Mouse (Mus musculus): ENCODE results near the gene Tmem131. TPM values are rescaled to one million over a fixed set of nuclear protein-coding genes. Genes with fewer than 3 reads are reported as not detected.
"Not testable (repeated sequence)": the region's sequence is repeated elsewhere in the genome, so short reads cannot be mapped to it uniquely, and the experiment has no call there.

Gene Tmem131
- total RNA-seq, 2 experiments from 2014 or later = 44.4 to 58.3 TPM

DNA sequence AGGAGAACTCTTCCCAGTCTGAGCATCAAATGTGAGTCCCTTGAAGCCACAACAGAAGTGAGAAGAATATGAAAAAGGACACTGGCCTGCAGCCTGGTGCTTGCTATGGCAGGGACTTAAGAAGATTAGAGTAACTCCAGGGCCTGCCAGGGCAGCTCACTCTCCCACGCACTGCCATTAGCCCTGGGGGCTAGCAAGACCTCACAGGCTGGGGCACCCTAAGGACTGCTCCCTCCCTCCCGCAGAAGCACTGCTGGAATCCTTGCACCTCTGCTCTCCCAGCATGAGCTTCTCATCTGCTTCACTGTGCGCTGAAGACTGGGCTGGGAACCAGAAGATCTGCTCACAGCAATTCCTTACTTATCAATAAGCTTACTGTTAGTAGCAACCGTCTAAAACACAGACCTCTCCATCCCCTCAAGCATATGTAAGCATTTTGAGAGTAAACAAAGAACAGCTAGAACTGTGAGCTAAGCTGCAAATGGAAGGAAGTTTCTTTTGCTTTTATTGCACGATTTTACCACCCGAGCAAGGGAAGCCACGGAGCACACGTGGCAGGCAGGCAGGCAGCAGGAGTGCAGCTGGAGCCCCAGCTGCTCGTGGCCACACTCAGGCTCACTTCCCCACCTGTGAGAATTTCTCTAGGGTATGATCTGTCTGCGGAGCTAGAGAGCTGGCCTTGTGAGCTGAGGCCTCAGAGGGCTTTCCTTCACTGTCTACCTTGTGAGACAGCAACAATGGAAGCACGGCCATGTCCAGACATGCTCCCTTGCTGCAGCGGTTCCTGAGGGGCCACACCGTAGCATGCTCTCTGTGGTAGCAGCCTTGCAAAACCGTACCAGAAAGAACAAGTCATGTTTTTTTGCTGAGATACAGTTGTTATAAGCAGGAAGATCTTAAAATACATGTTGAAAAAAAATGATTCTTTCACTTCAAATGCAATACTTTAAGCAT, 112.3 kb downstream of the Tmem131 start:
- DNase-seq = no peak

DNA sequence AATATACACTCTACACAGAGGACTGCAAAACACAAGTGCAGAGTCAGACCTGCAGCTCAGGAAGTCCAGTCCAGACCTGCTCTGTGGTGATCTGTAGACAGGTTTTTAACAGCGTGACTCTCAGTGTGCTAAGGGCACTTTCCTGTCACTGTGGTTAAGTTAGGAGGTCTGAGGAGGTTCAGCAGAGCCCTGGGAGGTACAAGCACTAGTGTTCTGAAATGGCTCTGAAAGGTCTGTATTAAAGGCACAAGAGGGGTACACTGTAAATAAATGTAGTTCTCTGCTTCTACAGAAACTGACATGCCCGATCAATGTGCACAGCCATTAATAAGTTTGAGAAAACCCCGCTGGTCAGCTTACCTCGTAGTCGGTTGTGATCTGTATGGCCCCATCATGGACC, 119.1 kb downstream of the Tmem131 start:
- no peak for DNase-seq

GRCm38 (mm10) chr1:36821918-36822317, 121.5 kb downstream of the Tmem131 start:
- not testable (repeated sequence) for DNase-seq

GRCm38 (mm10) chr1:36815166-36815565, 128.3 kb downstream of the Tmem131 start:
- no peak for DNase-seq

DNA sequence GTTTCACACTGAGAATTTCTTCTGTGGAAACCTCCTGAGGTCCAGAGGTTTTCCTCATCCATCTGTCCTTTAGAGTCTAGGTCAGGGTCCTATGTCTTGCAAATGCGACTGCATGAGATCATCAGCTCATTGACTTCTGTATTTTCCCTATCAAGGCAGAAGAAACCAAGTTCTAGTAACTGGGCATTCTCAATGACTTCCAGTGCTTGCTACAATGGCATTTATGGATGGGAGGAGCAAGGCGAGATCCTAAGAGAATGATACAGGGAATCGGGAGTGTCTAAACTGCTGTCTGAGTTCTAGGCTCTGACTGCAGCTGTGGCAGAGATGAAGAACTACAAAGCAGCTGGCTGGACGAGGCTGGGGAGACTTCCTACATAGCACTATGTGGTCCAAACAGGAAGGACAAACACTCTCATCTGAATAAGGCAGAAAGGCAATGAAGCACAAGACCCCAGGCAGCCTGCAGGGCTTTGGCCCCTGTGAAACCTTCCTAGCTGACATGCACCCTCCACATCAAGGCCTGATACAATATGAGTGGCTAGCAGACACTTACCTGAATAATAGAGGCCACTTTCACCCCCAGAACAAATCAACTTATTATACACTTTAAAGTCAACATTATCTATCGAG, 129.1 kb downstream of the Tmem131 start:
- no peak for DNase-seq

GRCm38 (mm10) chr1:36813415-36813814, 130.1 kb downstream of the Tmem131 start:
- no peak for DNase-seq

- no peak for DNase-seq
These were observed 131.7 kb downstream of the Tmem131 start for GRCm38 (mm10) chr1:36811806-36812205.

- DNase-seq = no peak
These were observed 135.5 kb downstream of the Tmem131 start for GRCm38 (mm10) chr1:36807782-36808565.

GRCm38 (mm10) chr1:36807086-36807485, 136.4 kb downstream of the Tmem131 start:
- DNase-seq = no peak

GRCm38 (mm10) chr1:36806181-36806905, 137.1 kb downstream of the Tmem131 start:
- DNase-seq = no peak

DNA sequence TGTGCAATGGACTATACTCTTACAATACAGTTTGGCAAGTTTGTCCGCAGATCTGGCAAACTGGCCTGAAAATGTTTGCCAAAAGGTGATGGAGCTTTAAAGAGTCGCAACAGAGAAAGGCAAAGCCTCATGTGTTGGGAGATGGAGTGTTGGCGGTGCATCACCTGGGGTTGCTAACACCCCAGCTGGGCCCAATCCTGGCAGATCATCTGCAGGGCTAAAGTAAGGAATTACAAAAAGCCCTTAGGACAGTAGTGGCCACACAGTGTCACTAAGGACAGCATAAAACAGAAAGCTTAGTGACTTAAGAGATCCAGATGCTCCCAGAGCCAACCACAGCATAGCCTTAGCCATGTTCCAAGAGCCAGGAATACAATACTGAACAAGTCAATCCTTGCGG, 138.6 kb downstream of the Tmem131 start:
- DNase-seq = no peak

DNA sequence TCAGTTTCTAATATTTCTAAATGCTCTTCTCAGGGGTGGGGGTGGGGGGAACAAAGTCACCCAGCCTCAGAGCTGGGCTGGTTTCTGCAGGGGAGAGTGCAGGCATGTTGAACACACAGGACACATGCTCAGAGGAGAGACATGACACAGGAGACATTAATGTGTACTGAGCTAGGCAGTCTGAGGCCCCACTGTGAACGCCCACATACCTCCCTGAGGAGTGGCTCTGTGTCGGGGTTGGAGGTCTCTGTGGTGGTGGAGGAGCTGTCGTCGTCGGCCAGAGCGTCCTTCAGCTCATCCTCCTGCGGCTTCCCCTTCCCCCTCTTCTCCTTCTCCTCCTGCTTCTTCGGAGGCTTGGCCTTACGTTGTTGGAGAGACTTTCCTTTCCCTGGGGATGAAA, 139.2 kb downstream of the Tmem131 start:
- DNase-seq = no peak

DNA sequence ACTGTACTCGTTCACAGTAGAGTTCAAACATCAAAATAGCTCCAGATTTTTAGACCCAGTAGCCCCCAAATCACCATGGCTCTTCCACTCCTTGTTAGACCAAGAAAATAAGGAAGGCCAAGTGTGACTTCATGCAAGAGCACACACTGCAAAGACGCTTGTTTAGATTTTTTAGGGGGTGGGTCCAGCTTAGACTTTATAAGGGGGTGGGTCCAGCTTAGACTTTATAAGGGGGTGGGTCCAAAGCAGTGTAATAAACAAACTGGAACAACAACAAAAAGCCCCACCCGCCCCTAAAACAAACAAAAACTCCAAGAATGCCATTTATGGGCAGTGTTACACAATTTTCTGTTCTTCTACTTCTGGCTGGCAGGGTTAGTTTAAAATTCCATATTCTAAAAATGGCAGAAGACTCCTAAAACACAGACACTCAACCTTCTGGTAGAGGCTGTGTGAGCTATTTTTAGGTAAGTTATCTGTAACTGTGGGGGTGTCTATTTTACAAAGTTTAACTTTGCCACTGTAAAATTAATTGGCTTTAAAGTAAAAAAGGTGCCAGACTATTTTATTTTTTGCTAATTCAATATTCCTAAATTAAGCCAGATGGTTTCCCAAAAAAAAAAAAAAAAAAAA, 143.0 kb downstream of the Tmem131 start:
- DNase-seq = no peak

GRCm38 (mm10) chr1:36797481-36797880, 146.0 kb downstream of the Tmem131 start:
- no peak for DNase-seq

DNA sequence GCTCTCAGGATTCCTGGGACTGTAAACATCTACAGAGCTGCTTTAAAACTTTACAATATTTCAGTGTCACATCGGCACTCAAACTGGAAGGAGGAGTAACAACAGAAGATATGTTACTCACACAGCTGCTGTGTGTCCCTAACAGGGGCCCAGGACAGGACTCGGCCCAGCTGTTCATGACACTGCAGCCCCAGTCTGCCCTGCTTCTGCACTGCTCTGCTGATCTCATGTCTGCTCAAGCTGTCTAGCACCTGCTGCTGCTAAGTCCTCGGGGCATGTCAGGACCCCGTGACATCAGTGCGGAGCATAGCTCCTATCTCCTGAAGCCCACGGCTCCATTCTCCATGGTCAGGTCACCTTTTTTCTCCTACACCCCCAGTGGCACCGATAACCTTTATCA, 146.8 kb downstream of the Tmem131 start:
- DNase-seq = no peak

DNA sequence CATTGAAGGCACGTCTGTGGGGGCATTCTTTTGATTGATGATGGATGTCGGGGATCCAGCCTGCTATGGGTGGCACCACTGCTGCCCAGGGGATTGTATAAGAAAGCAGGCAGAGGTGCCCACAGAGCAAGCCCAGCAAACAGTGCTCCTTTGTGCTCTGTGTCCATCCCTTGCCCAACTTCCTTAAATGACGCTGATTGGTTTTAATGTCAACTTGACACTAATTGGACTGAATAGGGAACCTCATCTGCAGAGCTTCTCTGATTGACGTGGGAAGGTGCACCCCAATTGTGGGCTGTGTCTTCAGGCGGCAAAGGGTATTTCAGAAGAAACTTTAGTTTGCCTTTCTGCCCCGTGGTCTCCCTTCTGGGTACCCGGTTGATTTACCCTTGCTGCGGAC, 154.1 kb downstream of the Tmem131 start:
- DNase-seq = no peak

DNA sequence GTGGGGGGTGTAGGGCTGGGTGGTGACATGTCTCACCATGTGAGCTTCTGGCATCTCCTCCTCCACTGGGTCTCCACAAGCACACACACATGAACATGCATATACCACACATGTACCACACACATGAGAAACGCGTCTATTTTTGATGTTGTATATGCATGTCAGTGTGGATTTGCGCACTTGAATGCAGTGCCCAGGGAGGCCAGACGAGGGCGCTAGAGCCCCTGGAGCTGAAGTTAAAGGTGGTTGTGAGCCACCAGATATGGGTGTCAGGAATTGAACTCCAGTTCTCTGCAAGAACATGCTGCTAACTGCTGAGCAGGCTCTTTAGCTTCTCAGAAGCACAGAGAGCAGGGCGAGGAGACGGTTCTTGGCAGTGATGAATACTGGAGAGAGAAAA, 157.1 kb downstream of the Tmem131 start:
- DNase-seq = no peak

DNA sequence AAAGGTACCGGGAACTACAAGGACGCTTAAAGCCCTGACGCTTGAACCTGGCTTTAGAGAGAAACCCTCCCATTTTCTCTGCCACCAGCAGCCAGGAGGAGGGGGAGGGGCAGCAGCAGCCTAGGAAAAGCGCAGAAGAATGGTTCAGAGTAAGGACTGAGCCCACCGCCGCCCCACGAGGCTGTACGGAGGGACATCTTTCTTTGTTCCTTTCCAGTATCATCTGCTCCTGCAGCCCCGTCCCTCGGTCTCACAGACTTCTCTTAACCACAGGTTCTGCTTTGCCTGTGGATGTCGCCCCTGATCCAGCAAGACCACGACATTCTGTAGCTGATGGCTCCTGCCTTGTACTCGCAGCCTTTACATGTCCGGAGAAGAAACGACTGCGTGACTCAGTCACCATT, 158.2 kb downstream of the Tmem131 start:
- DNase-seq = peak; percentile 35

GRCm38 (mm10) chr1:36784365-36785134, 158.9 kb downstream of the Tmem131 start:
- peak; percentile 75 for DNase-seq

GRCm38 (mm10) chr1:36782476-36782875, 161.0 kb downstream of the Tmem131 start:
- no peak for DNase-seq

DNA sequence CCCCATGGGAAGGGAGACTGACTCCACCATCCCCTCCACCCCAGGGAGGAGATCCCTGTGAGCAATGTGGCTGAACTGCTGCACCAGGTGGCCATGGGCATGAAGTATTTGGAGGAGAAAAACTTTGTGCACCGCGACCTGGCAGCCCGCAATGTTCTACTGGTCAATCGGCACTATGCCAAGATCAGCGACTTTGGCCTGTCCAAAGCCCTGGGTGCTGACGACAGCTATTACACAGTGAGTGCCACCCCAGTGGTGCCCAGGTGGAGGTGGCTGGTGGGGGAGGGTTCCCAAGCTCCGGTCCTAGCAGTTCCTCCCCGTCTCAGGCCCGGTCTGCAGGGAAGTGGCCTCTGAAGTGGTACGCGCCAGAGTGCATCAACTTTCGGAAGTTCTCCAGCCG, 162.7 kb downstream of the Tmem131 start:
- no peak for DNase-seq
